Mouse (Mus musculus): Measurements from ENCODE around the gene Med12.
"Not testable (repeated sequence)": the region's sequence is repeated elsewhere in the genome, so short reads cannot be mapped to it uniquely, and the experiment has no call there.

Gene Med12

DNA sequence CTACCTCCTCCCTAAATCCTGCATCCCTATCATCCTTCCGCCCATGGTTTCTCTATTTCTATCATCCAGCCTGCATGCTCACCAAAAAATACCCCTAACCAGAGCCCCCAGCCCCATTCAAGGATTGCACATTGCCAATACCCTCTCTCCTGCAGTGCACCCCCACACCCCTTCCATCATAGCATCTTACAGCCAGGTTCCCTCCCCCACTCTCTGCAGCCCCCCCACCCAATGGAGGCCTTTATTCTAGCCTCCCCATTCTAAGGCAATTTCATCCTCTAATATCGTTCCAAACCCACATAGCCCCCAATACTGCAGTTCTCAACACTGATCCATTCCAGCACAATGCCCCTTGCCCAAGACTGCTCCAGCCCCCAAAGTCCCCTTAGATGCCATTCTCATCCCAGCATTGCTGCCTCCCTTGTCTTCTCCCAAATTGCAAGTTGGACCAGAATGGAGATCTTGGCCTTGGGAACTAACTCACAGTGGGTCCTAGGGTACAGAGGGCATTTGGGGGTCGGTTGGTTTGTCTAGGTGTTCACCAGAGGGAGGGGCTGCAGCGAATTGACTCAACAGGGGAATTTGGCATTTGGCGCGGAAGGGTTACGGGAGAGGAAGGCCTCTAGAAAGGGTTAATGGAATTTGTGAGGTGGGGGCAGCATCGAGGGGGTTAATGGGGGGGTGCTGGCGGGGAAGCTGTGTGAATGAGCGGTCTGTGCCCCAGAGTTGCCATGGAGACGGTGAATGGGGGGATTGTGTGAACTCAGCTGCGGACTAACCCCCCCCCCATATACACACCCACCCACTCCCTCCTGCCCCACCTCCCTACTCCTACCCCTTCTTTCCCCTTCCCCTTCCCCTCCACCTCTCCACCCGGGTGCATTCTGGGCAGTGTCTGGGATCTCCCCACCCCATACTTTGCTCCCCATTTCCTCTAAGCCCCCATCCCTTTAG is 25.9 kb downstream of the Med12 start:
- no peak for DNase-seq (ENCODE audit: low read depth)

- no peak for DNase-seq (ENCODE audit: low read depth)
Observed at GRCm38 (mm10) chrX:101300427-101301030, 26.7 kb downstream of the Med12 start.

- no peak for DNase-seq (ENCODE audit: low read depth)
Observed at GRCm38 (mm10) chrX:101301654-101302053, 27.8 kb downstream of the Med12 start.

DNA sequence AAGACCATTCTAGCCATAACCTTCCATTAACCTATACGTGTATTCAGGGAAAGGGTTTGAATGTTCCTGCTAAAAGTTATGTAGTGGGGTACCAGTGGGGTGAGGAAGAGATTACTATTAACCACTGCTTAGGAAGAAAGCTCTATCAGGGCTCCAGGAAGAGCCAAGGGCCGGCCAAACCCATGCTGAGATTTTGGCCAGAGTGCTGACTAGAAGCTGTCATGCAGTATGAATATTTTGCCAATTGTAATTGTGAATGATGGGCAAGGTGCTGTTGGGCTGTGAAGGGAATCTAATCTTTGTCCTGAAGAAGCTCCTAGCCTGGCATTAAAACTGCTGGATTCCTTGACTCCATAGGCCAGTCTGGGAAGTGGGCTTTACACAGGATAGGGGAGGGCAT is 30.8 kb downstream of the Med12 start:
- DNase-seq (ENCODE audit: low read depth), result no peak

DNA sequence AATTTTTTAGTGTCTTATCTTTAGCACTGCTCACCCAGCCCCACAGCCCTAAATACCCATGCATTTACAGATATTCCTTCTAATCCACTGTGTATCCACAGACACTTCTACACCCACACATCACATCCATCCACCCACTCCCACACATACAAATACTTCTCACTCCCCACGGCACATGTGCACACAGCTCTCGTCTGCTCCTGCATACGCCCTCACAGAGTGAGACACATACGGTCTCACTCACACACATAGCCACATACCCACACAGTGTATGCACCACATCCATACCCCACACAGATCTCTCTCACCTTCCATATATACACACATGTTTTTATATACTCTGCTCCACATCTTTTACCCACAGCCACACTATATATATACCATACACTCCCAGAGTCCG is 35.5 kb downstream of the Med12 start:
- DNase-seq (ENCODE audit: low read depth), result no peak

DNA sequence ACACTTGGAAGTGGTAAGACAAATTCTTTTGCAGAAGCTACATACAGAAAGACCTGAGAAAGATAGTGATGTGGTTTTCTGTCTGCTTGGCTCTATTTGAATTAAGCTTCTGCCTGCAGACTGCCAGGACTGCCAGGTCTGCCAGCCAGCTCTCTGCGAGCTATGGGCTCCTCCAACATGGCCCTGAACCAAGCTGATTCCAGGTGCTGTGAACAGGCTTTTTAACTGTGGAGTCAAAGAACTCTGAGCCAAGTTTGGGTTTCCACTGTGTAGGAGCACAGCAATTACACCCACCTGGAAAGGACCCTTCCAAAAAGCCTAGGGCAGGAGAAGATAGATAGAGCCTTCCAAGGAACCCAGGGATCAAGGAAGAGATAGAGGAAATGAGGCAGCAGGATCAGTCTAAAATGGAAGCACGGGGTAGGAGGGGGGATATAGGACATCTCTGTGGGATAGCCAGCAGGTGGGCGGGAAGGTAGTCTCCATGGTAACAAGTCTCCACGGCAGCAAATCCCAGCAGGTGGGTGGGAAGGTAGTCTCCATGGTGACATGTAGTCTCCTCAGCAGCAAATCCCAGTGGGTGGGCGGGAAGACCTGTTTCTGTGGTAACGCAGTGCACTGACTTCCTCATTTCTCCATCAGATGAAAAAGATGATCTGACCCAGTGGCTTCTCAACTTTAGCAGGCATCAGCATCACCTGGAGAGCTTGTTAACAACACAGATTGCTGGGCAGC is 40.0 kb downstream of the Med12 start:
- no peak for DNase-seq (ENCODE audit: low read depth)

GRCm38 (mm10) chrX:101319775-101320174 is 45.9 kb downstream of the Med12 start:
- no peak for DNase-seq (ENCODE audit: low read depth)

DNA sequence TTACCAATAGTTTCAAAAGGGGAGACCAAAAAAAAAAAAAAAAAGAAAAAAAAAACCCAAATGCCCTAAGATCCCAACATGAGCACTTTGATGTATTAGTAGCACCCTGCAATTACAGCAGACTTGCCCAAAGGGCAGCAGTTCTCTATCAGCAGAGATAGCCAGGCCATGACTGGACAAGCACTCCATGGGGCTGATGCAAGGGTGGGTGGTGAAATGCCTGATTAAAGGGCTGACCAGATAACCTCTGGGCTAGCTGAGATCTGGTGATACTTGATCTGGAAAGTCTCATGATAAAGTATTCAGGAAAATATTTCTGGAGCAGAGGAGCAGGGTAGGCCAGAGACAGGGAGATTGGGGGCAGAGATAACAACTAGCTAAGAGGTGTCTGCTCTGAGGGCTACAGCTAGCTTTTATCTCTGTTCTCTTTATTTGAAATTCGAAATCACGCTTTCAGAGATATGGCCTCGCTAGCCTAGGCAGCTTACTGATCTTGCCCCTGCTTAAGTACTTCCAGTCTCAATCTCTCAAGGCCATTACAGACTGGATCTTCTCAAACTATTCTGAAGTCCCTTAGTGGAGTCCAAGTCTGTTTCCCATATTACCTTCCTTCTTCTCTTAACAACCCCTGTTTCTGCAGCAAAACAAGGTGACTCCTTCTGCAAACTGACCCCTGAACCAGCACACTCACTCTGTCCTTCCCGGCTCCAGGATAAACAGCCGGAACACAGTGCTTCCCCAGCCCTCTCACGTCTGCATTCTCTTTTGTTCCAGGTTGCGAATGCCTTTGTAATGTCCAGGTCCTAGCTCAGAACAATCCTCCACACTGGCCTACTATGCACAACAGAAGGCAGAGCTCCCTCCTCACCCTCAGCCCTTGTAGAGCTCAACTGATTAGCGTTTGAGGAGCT is 52.4 kb downstream of the Med12 start:
- DNase-seq (ENCODE audit: low read depth), result no peak

- peak; percentile 21 for DNase-seq (ENCODE audit: low read depth)
Observed at GRCm38 (mm10) chrX:101329372-101330028, 55.7 kb downstream of the Med12 start.

GRCm38 (mm10) chrX:101332031-101332374 is 58.2 kb downstream of the Med12 start:
- DNase-seq (ENCODE audit: low read depth), result no peak

- peak; percentile 93 for DNase-seq (ENCODE audit: low read depth)
Observed at GRCm38 (mm10) chrX:101332375-101333211, 58.8 kb downstream of the Med12 start.

DNA sequence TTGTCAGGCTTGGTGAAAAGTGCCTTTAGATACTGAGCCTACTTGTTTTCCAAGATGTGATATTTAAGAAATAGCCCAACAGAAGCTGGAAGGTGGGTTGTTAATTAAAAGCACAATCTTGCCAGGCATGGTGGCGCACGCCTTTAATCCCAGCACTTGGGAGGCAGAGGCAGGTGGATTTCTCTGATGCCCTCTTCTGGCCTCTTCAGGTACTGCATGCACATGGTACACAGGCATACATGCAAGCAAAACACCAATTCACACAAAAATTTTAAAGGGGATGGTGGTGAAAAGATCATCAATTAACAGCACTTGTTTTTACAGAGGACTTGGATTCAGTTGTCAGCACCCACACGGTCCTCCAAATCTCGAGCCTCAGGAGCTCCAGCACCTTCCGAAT is 60.8 kb downstream of the Med12 start:
- no peak for DNase-seq (ENCODE audit: low read depth)

GRCm38 (mm10) chrX:101338666-101339065 is 64.8 kb downstream of the Med12 start:
- no peak for DNase-seq (ENCODE audit: low read depth)

GRCm38 (mm10) chrX:101342837-101343236 is 69.0 kb downstream of the Med12 start:
- DNase-seq (ENCODE audit: low read depth), result not testable (repeated sequence)

GRCm38 (mm10) chrX:101345456-101345855 is 71.6 kb downstream of the Med12 start:
- no peak for DNase-seq (ENCODE audit: low read depth)

DNA sequence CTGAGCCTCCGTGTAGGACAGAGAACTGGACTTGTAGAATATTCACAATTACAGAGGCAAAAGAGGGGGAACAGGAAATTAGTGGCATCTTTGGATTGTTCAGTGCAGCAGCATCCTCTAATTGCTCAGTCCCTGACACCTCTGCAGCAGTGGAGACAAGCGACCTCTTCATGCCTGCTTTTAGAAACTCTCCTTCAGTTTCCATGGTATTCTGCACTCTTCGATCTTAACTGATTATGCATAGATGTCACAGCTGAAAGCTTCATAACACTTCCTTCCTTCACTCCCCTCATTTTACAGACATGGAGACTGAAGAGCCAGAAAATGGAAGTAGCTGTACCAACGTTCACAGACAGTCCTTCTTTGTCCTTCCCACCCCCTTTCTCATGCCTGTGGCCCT is 72.6 kb downstream of the Med12 start:
- no peak for DNase-seq (ENCODE audit: low read depth)
